Mouse (Mus musculus): ENCODE data around the gene Fam166b.

GRCm38 (mm10) chr4:43425648-43426380 is 3.1 kb downstream of the Fam166b start:
- no peak for TF ChIP-seq CTCF (conservative IDR thresholded peaks at IDR 0.05 in 1 of 2, IDR thresholded peaks at IDR 0.05 in 1 of 2; ENCODE audit: low read depth in 2 of 2, low read length in 2 of 2)
- TF ChIP-seq MXI1 (IDR thresholded peaks at IDR 0.05; ENCODE audit: low read depth, low read length): no peak
- TF ChIP-seq TBP (conservative IDR thresholded peaks at IDR 0.05; ENCODE audit: low read depth, low read length): no peak
- no peak for TF ChIP-seq KAT2A (IDR thresholded peaks at IDR 0.05; ENCODE audit: insufficient replicate concordance, low read length)
- no peak for TF ChIP-seq USF1 (IDR thresholded peaks at IDR 0.05; ENCODE audit: low read depth, low read length)
- TF ChIP-seq JUN (IDR thresholded peaks at IDR 0.05; ENCODE audit: insufficient read depth, low read depth, low read length): no peak
- no peak for TF ChIP-seq EP300 (IDR thresholded peaks at IDR 0.05; ENCODE audit: low read length)
- no peak for TF ChIP-seq TCF12 (IDR thresholded peaks at IDR 0.05; ENCODE audit: low read depth, low read length)
- TF ChIP-seq E2F4 (IDR thresholded peaks at IDR 0.05; ENCODE audit: insufficient replicate concordance, low read depth, low read length): no peak
- TF ChIP-seq ETS1 (conservative IDR thresholded peaks at IDR 0.05; ENCODE audit: low read depth, low read length): no peak
- no peak for TF ChIP-seq ZKSCAN1 (IDR thresholded peaks at IDR 0.05; ENCODE audit: borderline replicate concordance, low read depth, low read length)
